Mouse (Mus musculus) lung, adult 2 months (tissue): ENCODE measurements around the gene Sall2.

Experiments
- CTCF ChIP-seq: fragments of 200-500 bp; IDR thresholded peaks from 2 replicates; pipeline ENCODE4 v1.5.1; 2011; ENCODE audit warnings: mild to moderate bottlenecking, low read length, control low read depth; ENCODE audit not compliant: insufficient read depth
- POLR2A ChIP-seq: fragments of 200-500 bp; IDR thresholded peaks from 2 replicates; pipeline ENCODE4 v1.6.1; 2011; ENCODE audit warnings: low read depth, mild to moderate bottlenecking, control low read depth, low read length, borderline replicate concordance; ENCODE audit errors: extremely low read depth

GRCm38 (mm10) chr14:52279747-52280120, 48.8 kb downstream of the Sall2 start:
- TF ChIP-seq CTCF (no peak), POLR2A (no peak)
